Mouse (Mus musculus) brain, embryonic 14.5 days (tissue): ENCODE measurements around the gene Irs3. TPM values are rescaled to one million over a fixed set of nuclear protein-coding genes. Genes with fewer than 3 reads are reported as not detected.
A peak's percentile ranks its signal among the peaks of the same experiment; 100 is the strongest.

Experiments used
- DNase-seq: peaks from one replicate; pipeline ENCODE4 v3.0.0-alpha.2; 2011; ENCODE audit warnings: low read depth
- CTCF ChIP-seq: fragments of 200-500 bp; IDR thresholded peaks from 2 replicates; pipeline ENCODE4 v1.5.1; 2012; ENCODE audit warnings: inconsistent platforms, mild to moderate bottlenecking, moderate library complexity, borderline replicate concordance; ENCODE audit not compliant: insufficient read depth, insufficient read length; ENCODE audit errors: extremely low read depth
- POLR2A ChIP-seq: fragments of 200-500 bp; IDR thresholded peaks from 2 replicates; pipeline ENCODE4 v1.6.1; 2012; ENCODE audit warnings: mild to moderate bottlenecking, inconsistent platforms, borderline replicate concordance; ENCODE audit not compliant: poor library complexity, insufficient read depth, insufficient read length, severe bottlenecking; ENCODE audit errors: extremely low read depth
- polyA plus RNA-seq: library from polyadenylated mRNA; depleted of rRNA; stranded (reverse); fragments of >200 nt; gene quantifications from 2 replicates; pipeline ENCODE4 v1.2.3, GENCODE M21; 2012

The Irs3 gene
- polyA plus RNA-seq, 1 experiment: not detected

DNA sequence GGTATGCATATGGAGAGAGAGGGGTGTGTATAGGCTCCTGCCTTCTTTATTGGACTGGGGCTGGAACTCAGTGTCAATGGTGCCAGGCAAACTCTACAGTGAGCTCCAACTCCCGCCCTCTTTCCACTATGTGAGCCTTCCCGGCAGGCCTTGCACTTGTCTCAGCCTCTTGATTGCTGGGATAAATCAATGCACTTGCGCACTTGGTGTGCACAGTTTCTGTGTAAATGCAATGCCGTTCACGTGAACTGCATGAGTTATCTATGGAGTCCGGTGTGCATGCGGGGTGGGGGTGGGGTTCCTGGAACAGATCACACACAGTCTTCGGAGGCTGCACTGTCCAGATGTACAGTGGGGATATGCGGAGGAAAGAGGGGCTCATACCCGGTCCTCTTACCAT is 7.9 kb upstream of the Irs3 start:
- DNase-seq: no peak
- TF ChIP-seq CTCF (no peak), POLR2A (no peak)

- TF ChIP-seq POLR2A: no peak
- TF ChIP-seq CTCF: peak; percentile 85
- DNase-seq: peak; percentile 77
These were observed 7.0 kb upstream of the Irs3 start for GRCm38 (mm10) chr5:137652474-137652873.

GRCm38 (mm10) chr5:137649669-137650571 is 4.4 kb upstream of the Irs3 start:
- TF ChIP-seq CTCF (no peak), POLR2A (no peak)
- peak; percentile 29 for DNase-seq

DNA sequence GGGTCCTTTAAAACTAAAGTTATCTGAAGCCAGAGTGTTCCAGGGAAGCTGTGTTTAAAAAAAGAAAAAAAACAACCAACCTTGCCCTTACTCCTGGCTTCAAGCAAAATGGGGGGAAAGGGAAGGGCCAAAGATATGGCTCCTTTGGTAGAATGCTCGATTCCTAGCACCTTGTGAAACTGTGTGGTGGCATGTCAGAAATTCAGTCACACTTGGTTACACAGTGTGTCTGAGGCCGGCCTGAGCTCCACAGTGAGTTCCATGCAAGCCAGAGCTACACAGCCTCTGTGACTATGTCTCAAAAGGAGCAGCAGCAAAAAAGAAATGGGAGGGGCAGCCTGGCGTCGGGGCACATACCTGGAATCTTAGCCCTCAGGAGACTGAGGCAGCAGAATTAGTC is 3.7 kb upstream of the Irs3 start:
- no peak for TF ChIP-seq CTCF
- no peak for TF ChIP-seq POLR2A
- no peak for DNase-seq

DNA sequence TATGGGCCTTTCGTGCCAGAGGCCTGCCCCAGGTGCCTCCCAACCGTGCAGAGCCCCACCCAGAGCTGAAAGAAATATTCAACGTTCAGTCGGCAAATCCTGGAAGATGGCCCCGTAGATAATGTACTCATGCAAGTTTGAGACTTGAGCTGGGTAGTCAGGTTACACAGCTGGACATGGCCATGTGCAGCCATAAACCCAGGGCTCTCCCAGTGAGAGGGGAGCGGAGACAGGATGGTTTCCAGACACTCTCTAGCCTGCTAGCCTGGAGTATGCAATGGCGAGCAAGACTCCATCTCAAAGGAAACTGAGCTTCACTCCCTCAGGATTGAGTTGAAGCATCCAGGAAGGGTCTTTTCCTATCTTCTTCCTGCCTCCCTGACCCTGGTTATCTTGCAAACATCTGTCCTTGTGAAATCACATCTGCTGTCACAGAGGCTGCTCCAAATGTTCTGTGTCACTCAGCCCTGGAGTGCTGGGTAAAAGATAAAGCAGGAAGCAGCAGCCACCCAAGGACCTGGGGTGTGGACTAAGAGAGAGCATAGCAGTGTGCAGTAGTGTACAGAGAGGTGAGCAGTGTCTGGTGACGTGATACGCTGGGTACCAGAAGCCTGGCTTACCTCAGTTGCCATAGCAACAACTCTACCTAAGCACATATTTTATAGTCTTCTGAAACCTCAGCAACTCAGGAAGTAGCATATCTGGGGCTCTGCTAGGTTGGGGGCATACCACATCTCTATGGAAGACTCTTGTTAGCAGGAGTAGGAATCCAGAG is 2.5 kb upstream of the Irs3 start:
- TF ChIP-seq CTCF: no peak
- TF ChIP-seq POLR2A: no peak
- DNase-seq: peak; percentile 58

GRCm38 (mm10) chr5:137645091-137645651 is 343 bp downstream of the Irs3 start:
- DNase-seq: peak; percentile 40
- TF ChIP-seq POLR2A (no peak), CTCF (no peak)

- no peak for TF ChIP-seq CTCF
- no peak for TF ChIP-seq POLR2A
- DNase-seq: no peak
These were observed 1.0 kb downstream of the Irs3 start for GRCm38 (mm10) chr5:137644484-137644883.

DNA sequence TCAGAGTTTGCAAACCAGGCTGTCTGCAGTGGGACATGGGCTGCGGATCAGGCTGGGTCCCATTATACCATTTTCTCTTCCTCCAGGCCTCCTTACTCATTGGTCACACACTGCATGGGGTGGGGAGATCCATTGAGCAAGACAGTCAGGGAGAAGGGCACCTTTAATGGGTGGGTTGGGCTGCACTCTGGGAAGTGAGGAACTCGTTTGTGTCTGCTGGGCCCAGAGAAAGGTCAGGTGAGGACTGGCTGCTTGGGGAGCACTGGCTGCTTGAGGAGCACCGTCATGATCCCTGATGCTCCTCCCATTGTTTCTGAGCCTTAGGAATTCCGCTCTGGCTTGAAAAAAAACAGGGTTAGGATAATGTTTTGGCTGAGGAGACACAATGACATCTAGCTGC is 2.6 kb downstream of the Irs3 start:
- DNase-seq: no peak
- no peak for TF ChIP-seq POLR2A
- no peak for TF ChIP-seq CTCF

- DNase-seq: no peak
- TF ChIP-seq CTCF: peak; percentile 24; the same call in 1 of the 2 replicates
- no peak for TF ChIP-seq POLR2A
These were observed 4.5 kb downstream of the Irs3 start, which contains the start of gene Sap25 for GRCm38 (mm10) chr5:137641054-137641453. Gene Sap25 (plus strand): TSS chr5:137641334.

- TF ChIP-seq CTCF (no peak), POLR2A (no peak)
- DNase-seq: no peak
These were observed 6.0 kb downstream of the Irs3 start for GRCm38 (mm10) chr5:137639472-137639871.
